In the genomic region with DNA sequence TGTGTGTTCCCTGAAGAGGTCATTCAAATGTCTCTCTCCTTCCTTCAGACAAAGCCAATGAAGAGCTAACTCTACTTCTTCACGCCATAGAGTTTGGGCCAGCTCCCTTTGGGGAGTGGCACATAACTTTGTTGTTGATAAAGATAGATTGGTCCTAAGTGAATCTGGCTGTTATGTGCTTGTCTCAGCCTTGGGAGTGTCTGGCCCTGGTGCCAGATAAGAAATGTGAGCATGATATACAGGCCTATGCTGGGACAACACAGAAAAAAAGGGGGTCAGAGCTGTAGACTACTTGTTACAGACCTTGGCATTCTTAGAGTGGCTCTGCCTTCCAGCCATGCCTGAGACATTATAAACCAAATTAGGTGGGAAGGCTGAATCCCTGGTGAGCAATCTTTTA, we compare ENCODE assay signal across 1 mouse cellular context.
TF ChIP-seq lines count a peak whose summit lies in the region.

No protein-coding gene starts in this region.

TF ChIP-seq in CH12.LX, 34 proteins besides CTCF, POLR2A, EP300 and RAD21 (continued from another document):
- no peak for TF ChIP-seq SMC3 (IDR thresholded peaks at IDR 0.05; ENCODE audit: low read depth, low read length)
- TF ChIP-seq USF1 (IDR thresholded peaks at IDR 0.05; ENCODE audit: low read depth, low read length), result no peak
- TF ChIP-seq NRF1 (IDR thresholded peaks at IDR 0.05; ENCODE audit: low read depth, low read length), result no peak
- TF ChIP-seq SIN3A (IDR thresholded peaks at IDR 0.05; ENCODE audit: low read length), result no peak
- no peak for TF ChIP-seq CHD1 (IDR thresholded peaks at IDR 0.05; ENCODE audit: low read depth, low read length)
- TF ChIP-seq NELFE (IDR thresholded peaks at IDR 0.05; ENCODE audit: low read depth, low read length), result no peak
- no peak for TF ChIP-seq GABPA (IDR thresholded peaks at IDR 0.05; ENCODE audit: insufficient replicate concordance, low read depth, low read length)
- no peak for TF ChIP-seq HCFC1 (IDR thresholded peaks at IDR 0.05; ENCODE audit: low read depth, low read length)
- no peak for TF ChIP-seq MEF2A (IDR thresholded peaks at IDR 0.05; ENCODE audit: borderline replicate concordance, low read depth, low read length)
- no peak for TF ChIP-seq POLR2AphosphoS2 (IDR thresholded peaks at IDR 0.05; ENCODE audit: low read depth, low read length)
- TF ChIP-seq TCF12 (IDR thresholded peaks at IDR 0.05; ENCODE audit: low read depth, low read length), result no peak
- TF ChIP-seq MAFK (IDR thresholded peaks at IDR 0.05; ENCODE audit: insufficient replicate concordance, low read length), result no peak
- TF ChIP-seq ZNF384 (IDR thresholded peaks at IDR 0.05; ENCODE audit: low read depth, low read length), result no peak
- no peak for TF ChIP-seq E2F4 (IDR thresholded peaks at IDR 0.05; ENCODE audit: insufficient replicate concordance, low read depth, low read length)
